18 mouse cellular contexts compared by ENCODE assay signal in genomic region chr2:137422656-137423055, GRCm38 (mm10).
DNase-seq lines count a peak whose midpoint lies in the region; ATAC-seq lines count a peak whose summit lies in the region.
"Had no signal": no experiment of that assay in that cellular context is flagged by ENCODE, and none has a peak within 500 bp of the region (broad histone marks: within the 10 kb centered on the region; RNA-seq: fewer than 3 reads in every experiment).

No protein-coding gene starts in this region.

- H3K27ac ChIP-seq in heart, embryonic 15.5 days = peak overlapping the region; percentile 37; the same call in 1 of the 2 replicates
- H3K27ac ChIP-seq: hindbrain, embryonic 10.5 days; hindbrain, postnatal 0 days; liver, embryonic 13.5 days; lung, embryonic 15.5 days; stomach, embryonic 15.5 days had no signal

- WGBS in heart, embryonic 15.5 days = 23% methylated on average over 3 of the region's 3 CpGs

- no peaks in the 10 kb centered on the region for H3K27me3 ChIP-seq in heart, embryonic 15.5 days
- H3K27me3 ChIP-seq: liver, embryonic 13.5 days; lung, embryonic 15.5 days; stomach, embryonic 15.5 days had no signal

- H3K9ac ChIP-seq in heart, embryonic 15.5 days = no peak overlapping the region
- H3K9ac ChIP-seq: liver, embryonic 13.5 days; lung, embryonic 15.5 days; stomach, embryonic 15.5 days had no signal

- no peak overlapping the region for H3K4me2 ChIP-seq in heart, embryonic 15.5 days
- H3K4me2 ChIP-seq: liver, embryonic 13.5 days; lung, embryonic 15.5 days; stomach, embryonic 15.5 days had no signal

- intact Hi-C loops in heart, postnatal 36 days (cut with DNase I) = no loop called here

- no peaks in the 10 kb centered on the region for H3K36me3 ChIP-seq in heart, embryonic 15.5 days
- H3K36me3 ChIP-seq: hindbrain, embryonic 10.5 days; liver, embryonic 13.5 days; lung, embryonic 15.5 days; stomach, embryonic 15.5 days had no signal

- H3K9me3 ChIP-seq in heart, embryonic 15.5 days (replicated peaks) = no peaks in the 10 kb centered on the region
- H3K9me3 ChIP-seq: hindbrain, embryonic 10.5 days; liver, embryonic 13.5 days; lung, embryonic 15.5 days; stomach, embryonic 15.5 days had no signal

- ATAC-seq in heart, embryonic 15.5 days (replicated peaks; ENCODE audit: insufficient number of reproducible peaks, insufficient read depth, low FRiP score, low read depth) = no peak; the same call in 1 of the 2 replicates
- ATAC-seq: forebrain, embryonic 14.5 days; hindbrain, postnatal 0 days had no signal

- peak; percentile 94 for DNase-seq in heart, adult 11 months
- DNase-seq in heart, postnatal 36 days = no peak
- peak; percentile 5 to 47 for DNase-seq in kidney, postnatal 25 days
- no peak for DNase-seq in kidney, postnatal 10 days
- peak; percentile 20 for DNase-seq in fibroblast of lung, adult 2 months (ENCODE audit: low read depth)
- DNase-seq in thymus, postnatal 14 days = no peak
- DNase-seq: adrenal gland, adult 8-10 months; cerebellum, adult 9-10 months; liver, embryonic 13.5 days; lung, postnatal 4 days; retina, postnatal 1 day; thymus, adult 18-20 months had no signal

- peaks cover 4% of the 10 kb centered on the region; the same call in 1 of the 2 replicates for H3K4me1 ChIP-seq in heart, embryonic 15.5 days (replicated peaks)
- H3K4me1 ChIP-seq: hindbrain, embryonic 10.5 days; liver, embryonic 13.5 days; lung, embryonic 15.5 days; stomach, embryonic 15.5 days had no signal

- no peak overlapping the region for H3K4me3 ChIP-seq in heart, embryonic 15.5 days
- H3K4me3 ChIP-seq: hindbrain, embryonic 10.5 days; liver, embryonic 13.5 days; lung, embryonic 15.5 days; stomach, embryonic 15.5 days had no signal

Comparison
In these comparisons a context has a peak if more than half of its experiments do, and no peak if none do; other contexts are left out.
1. DNase-seq: peak in heart, adult 11 months (single experiment), kidney, postnatal 25 days (2 of 2) and fibroblast of lung, adult 2 months (single experiment); none in heart, postnatal 36 days (0 of 2), kidney, postnatal 10 days (single experiment) and thymus, postnatal 14 days (single experiment).